Mouse (Mus musculus) layer of hippocampus, adult 9-11 months (tissue): ENCODE measurements around the gene Hexim2.

Experiments
- DNase-seq: peaks from one replicate; pipeline ENCODE4 v3.0.0; 2022

The Hexim2 gene

GRCm38 (mm10) chr11:103112552-103112912 is 19.7 kb upstream of the Hexim2 start:
- no peak for DNase-seq

- no peak for DNase-seq
These were observed 19.2 kb upstream of the Hexim2 start for GRCm38 (mm10) chr11:103113005-103113404.

GRCm38 (mm10) chr11:103113771-103114170 is 18.5 kb upstream of the Hexim2 start:
- DNase-seq = no peak

- no peak for DNase-seq
These were observed 17.8 kb upstream of the Hexim2 start for GRCm38 (mm10) chr11:103114270-103114943.

GRCm38 (mm10) chr11:103115163-103116007 is 16.8 kb upstream of the Hexim2 start:
- peak; percentile 90 for DNase-seq

GRCm38 (mm10) chr11:103116008-103116818 is 16.0 kb upstream of the Hexim2 start, which contains the start of gene Hexim1:
TSS of gene Hexim1 (plus strand) at chr11:103116231.
- DNase-seq = peak; percentile 100

GRCm38 (mm10) chr11:103116959-103117590 is 15.2 kb upstream of the Hexim2 start:
- DNase-seq = peak; percentile 73

- no peak for DNase-seq
These were observed 14.6 kb upstream of the Hexim2 start for GRCm38 (mm10) chr11:103117591-103118009.

- no peak for DNase-seq
These were observed 13.4 kb upstream of the Hexim2 start for GRCm38 (mm10) chr11:103118866-103119265.

- DNase-seq = no peak
These were observed 12.6 kb upstream of the Hexim2 start for GRCm38 (mm10) chr11:103119609-103120008.

- no peak for DNase-seq
These were observed 11.9 kb upstream of the Hexim2 start for GRCm38 (mm10) chr11:103120315-103120714.

- DNase-seq = peak; percentile 100
These were observed 587 bp downstream of the Hexim2 start for GRCm38 (mm10) chr11:103132576-103133455.

GRCm38 (mm10) chr11:103133456-103134185 is 1.4 kb downstream of the Hexim2 start:
- no peak for DNase-seq

- no peak for DNase-seq
These were observed 2.0 kb downstream of the Hexim2 start for GRCm38 (mm10) chr11:103134221-103134620.

- no peak for DNase-seq
These were observed 3.9 kb downstream of the Hexim2 start for GRCm38 (mm10) chr11:103136039-103136577.

- no peak for DNase-seq
These were observed 7.9 kb downstream of the Hexim2 start for GRCm38 (mm10) chr11:103139951-103140762.

GRCm38 (mm10) chr11:103140763-103141100 is 8.5 kb downstream of the Hexim2 start:
- DNase-seq = no peak

GRCm38 (mm10) chr11:103141101-103141943 is 9.1 kb downstream of the Hexim2 start:
- DNase-seq = no peak

- no peak for DNase-seq
These were observed 9.7 kb downstream of the Hexim2 start for GRCm38 (mm10) chr11:103141944-103142255.
